Mouse (Mus musculus) E14TG2a.4 (cell line): ENCODE results near the gene Acrv1.

Experiments used
- H3K27me3 ChIP-seq: 2 replicates; pipeline ENCODE4 v1.6.1; 2014; ENCODE audit warnings: low read length, control low read depth; ENCODE audit not compliant: insufficient read depth
- H3K36me3 ChIP-seq: 2 replicates; pipeline ENCODE4 v1.6.1; 2014; ENCODE audit warnings: low read length, control low read depth; ENCODE audit not compliant: insufficient read depth
- H3K4me1 ChIP-seq: replicated peaks from 2 replicates; pipeline ENCODE4 v1.6.1; 2014; ENCODE audit warnings: low read depth, low read length, control low read depth
- H3K4me3 ChIP-seq: replicated peaks from 2 replicates; pipeline ENCODE4 v1.5.1; 2014; ENCODE audit warnings: mild to moderate bottlenecking, low read length
- H3K9me3 ChIP-seq: 2 replicates; pipeline ENCODE4 v1.6.1; 2014; ENCODE audit warnings: low read length, control low read depth
- CTCF ChIP-seq: conservative IDR thresholded peaks from 2 replicates; pipeline ENCODE4 v1.5.1; 2014; ENCODE audit warnings: low read length
- NANOG ChIP-seq: IDR thresholded peaks from 2 replicates; pipeline ENCODE4 v1.6.1; 2014; ENCODE audit warnings: borderline replicate concordance, low read length, mixed read lengths
- POU5F1 ChIP-seq: IDR thresholded peaks from 2 replicates; pipeline ENCODE4 v1.6.1; 2014; ENCODE audit warnings: low read length, borderline replicate concordance

The Acrv1 gene

GRCm38 (mm10) chr9:36727034-36727755, 34.2 kb downstream of the Acrv1 start, which contains the start of gene Chek1:
TSS of gene Chek1 (minus strand) at chr9:36727065.
- no peaks in the 10 kb centered on the region for H3K9me3 ChIP-seq
- TF ChIP-seq CTCF (no peak), NANOG (no peak), POU5F1 (no peak)
- H3K27me3 ChIP-seq = no peaks in the 10 kb centered on the region
- peak within 1 kb of the TSS; percentile 92 for H3K4me3 ChIP-seq
- H3K4me1 ChIP-seq = peaks cover 20% of the 10 kb centered on the region
- H3K36me3 ChIP-seq = peaks cover 60% of the 10 kb centered on the region
